Mouse (Mus musculus): ENCODE measurements around the gene Cd2bp2. TPM values are rescaled to one million over a fixed set of nuclear protein-coding genes. Genes with fewer than 3 reads are reported as not detected.

Gene Cd2bp2
- polyA plus RNA-seq, 1 experiment from 2014 or later, result 35.0 TPM

DNA sequence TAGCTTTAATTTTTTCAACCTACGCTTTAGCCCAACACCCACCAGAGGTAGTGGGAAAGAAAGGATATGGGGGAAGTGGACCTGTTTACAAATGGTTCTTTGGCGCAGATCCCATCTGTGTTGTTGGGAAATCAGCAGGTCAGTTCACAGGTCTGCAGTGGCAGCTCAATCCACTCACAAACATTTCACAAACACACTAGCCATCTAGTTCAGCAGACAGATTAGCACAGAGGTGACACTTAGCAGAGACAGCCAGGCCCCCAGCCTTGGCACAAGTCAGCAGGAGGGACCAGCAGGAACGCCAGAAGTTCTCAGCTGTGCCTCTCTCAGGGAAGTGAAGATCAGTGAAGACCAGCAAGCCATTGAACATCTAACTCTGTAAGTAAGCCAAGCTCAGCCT lies 47.9 kb downstream of the Cd2bp2 start:
- Histone ChIP-seq H3K27ac (no peak overlapping the region), H3K36me3 (no peaks in the 10 kb centered on the region), H3K4me3 (no peak overlapping the region), H3K27me3 (replicated peaks) (no peaks in the 10 kb centered on the region), H3K9ac (no peak overlapping the region), H3K9me3 (replicated peaks) (no peaks in the 10 kb centered on the region), H3K4me2 (no peak overlapping the region), H3K4me1 (peaks cover 46% of the 10 kb centered on the region)
- 66% methylated on average over 3 of the region's 3 CpGs for WGBS (ENCODE audit: insufficient replicate concordance)
- no peak for ATAC-seq

DNA sequence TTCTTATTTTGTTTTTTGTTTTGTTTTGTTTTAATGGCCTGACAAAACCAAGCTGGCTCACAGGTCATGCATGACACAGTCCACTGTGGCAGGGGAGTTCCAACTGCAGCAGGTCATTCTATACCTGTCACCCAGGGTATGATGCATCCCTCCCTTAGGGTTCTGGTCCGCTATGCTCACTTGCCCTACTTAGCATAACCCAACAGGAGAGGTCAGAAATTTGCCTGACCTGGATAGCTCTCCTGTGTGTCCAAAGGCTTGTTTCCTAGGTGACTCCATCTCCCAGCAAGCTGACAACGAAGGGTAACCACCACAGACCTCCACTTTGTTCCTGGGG lies 49.6 kb downstream of the Cd2bp2 start:
- ATAC-seq, result no peak
- no peaks in the 10 kb centered on the region for H3K27me3 ChIP-seq (replicated peaks)
- no peaks in the 10 kb centered on the region for H3K36me3 ChIP-seq
- peaks cover 62% of the 10 kb centered on the region for H3K4me1 ChIP-seq
- WGBS (ENCODE audit: insufficient replicate concordance), result 63% methylated on average over 2 of the region's 2 CpGs
- H3K9ac ChIP-seq, result no peak overlapping the region
- H3K4me3 ChIP-seq, result no peak overlapping the region
- no peaks in the 10 kb centered on the region for H3K9me3 ChIP-seq (replicated peaks)
- H3K27ac ChIP-seq, result no peak overlapping the region
- no peak overlapping the region for H3K4me2 ChIP-seq

DNA sequence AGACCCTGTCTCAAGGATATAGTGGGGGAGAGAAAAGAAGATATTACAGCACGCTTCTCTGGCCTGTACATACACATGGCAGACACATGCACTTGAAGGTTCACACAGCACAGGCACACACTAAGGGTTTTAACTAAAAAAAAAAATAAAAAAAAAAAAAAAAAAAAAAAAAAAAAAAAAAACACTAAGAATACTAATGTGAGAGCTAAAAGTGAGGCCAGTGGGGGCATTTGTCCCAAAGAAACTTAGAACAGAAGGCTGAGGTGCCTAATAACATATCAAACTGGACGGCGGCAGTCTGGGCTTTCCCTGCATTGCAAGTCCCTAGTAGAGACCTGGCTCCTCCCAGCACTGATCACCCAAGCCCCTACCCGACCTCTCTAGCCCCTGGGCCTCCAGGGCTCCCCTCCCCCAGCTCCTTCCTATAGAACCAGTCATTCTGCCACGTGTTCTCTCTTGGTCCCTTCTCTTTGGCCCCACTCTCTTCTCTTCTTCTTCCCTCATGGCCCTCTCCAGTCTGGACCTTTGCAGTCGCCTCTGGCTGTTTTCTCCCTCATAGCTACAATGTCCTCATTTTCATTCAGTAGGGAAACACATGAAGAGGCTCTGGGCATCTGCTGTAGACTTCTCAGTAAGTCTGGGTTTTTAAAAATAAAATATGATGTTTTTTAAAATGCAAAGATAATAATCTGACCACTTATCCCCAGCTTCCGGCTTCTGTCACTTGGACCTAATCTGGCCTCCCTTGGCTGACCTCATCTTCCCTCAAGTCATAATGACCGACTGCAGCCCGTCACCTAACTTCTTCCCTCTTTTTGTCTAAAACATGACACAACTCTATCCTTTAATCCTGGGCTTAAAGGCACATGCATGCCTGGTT lies 50.2 kb downstream of the Cd2bp2 start:
- Histone ChIP-seq H3K4me1 (peaks cover 65% of the 10 kb centered on the region), H3K27me3 (replicated peaks) (no peaks in the 10 kb centered on the region), H3K36me3 (no peaks in the 10 kb centered on the region), H3K27ac (peak overlapping the region; percentile 31; the same call in 1 of the 2 replicates), H3K9ac (0 out of 2 replicates have a peak overlapping the region, but pooled peaks have one; percentile 23), H3K4me3 (no peak overlapping the region), H3K9me3 (replicated peaks) (no peaks in the 10 kb centered on the region), H3K4me2 (no peak overlapping the region)
- no peak for ATAC-seq
- 24% methylated on average over 9 of the region's 9 CpGs for WGBS (ENCODE audit: insufficient replicate concordance)

DNA sequence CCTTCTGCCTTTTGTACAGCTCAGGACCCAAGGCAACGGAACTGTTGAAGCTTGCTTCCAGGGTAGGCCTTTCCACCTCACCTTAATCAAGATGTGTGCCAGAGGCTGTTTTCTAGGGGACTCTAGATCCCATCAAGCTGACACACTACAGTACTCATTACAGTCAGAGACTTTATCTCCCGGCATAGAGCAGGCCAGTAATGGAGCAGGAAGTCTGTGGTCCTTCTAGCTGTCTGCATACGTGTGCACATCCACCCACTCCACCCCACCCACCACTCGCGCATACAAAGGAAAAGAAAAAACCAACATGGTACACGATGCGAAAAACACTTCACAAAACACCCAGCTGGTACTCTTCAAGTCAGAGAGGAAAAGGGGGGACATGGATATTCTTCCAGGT lies 51.4 kb downstream of the Cd2bp2 start:
- peak overlapping the region; percentile 39 for H3K4me2 ChIP-seq
- peaks cover 77% of the 10 kb centered on the region for H3K4me1 ChIP-seq
- peak; percentile 48; the same call in 1 of the 2 replicates for ATAC-seq
- peak overlapping the region; percentile 14; the same call in 1 of the 2 replicates for H3K4me3 ChIP-seq
- H3K9ac ChIP-seq, result peak overlapping the region; percentile 29; the same call in 1 of the 2 replicates
- H3K9me3 ChIP-seq (replicated peaks), result no peaks in the 10 kb centered on the region
- no peaks in the 10 kb centered on the region for H3K27me3 ChIP-seq (replicated peaks)
- WGBS (ENCODE audit: insufficient replicate concordance), result 34% methylated on average over 7 of the region's 7 CpGs
- H3K36me3 ChIP-seq, result no peaks in the 10 kb centered on the region
- H3K27ac ChIP-seq, result peak overlapping the region; percentile 72

DNA sequence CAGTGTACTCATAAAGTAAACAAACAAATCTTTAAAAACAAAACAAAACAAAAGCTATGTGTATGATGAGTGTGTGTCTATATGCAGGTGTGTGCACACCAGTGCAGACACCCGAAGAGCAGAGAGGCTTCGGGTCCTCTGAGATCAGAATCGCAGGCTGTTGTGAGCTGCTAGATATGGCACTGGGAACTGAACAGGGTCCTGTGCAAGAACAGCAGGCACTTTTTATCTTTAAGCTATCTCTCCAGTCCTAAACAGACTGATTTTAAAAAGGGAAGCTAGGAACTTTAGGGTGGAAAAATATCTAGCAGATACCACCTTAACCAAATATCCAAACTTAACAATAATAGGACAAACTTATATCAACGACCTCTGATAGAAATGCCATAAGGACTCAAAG lies 53.2 kb downstream of the Cd2bp2 start:
- 55% methylated on average over 4 of the region's 4 CpGs for WGBS (ENCODE audit: insufficient replicate concordance)
- ATAC-seq, result no peak
- Histone ChIP-seq H3K9ac (no peak overlapping the region), H3K27me3 (replicated peaks) (no peaks in the 10 kb centered on the region), H3K9me3 (replicated peaks) (no peaks in the 10 kb centered on the region), H3K27ac (peak overlapping the region; percentile 85; the same call in 1 of the 2 replicates), H3K4me2 (peak overlapping the region; percentile 39), H3K4me3 (no peak overlapping the region), H3K4me1 (peaks cover 86% of the 10 kb centered on the region), H3K36me3 (no peaks in the 10 kb centered on the region)

DNA sequence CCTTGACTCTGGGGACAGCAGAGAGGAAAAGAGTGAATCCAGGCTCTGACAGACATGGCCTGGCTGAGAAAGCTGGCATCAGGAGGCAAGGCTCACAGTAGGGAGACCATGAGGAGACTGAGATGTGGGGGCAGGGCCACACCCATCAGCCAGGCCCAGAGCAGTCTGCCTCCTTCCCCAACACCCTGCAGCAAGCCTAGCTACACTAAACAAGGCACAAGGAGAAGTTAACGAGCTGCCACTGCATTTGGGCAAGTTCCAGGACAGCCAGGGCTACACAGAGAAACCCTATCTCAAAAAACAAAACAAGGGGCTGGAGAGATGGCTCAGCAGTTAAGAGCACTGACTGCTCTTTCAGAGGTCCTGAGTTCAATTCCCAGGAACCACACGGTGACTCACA lies 53.6 kb downstream of the Cd2bp2 start:
- H3K4me3 ChIP-seq, result no peak overlapping the region
- no peaks in the 10 kb centered on the region for H3K27me3 ChIP-seq (replicated peaks)
- H3K4me2 ChIP-seq, result peak overlapping the region; percentile 3
- H3K9me3 ChIP-seq (replicated peaks), result no peaks in the 10 kb centered on the region
- peak overlapping the region; percentile 85; the same call in 1 of the 2 replicates for H3K27ac ChIP-seq
- H3K9ac ChIP-seq, result no peak overlapping the region
- H3K36me3 ChIP-seq, result no peaks in the 10 kb centered on the region
- H3K4me1 ChIP-seq, result peaks cover 91% of the 10 kb centered on the region
- 38% methylated on average over 2 of the region's 2 CpGs for WGBS (ENCODE audit: insufficient replicate concordance)
- peak; percentile 35; the same call in 1 of the 2 replicates for ATAC-seq

Other genes starting within 250 kb of the Cd2bp2 start
- not detected in 2 replicates for gene Asphd1, start 246.5 kb downstream of the Cd2bp2 start, polyA plus RNA-seq (2016; fragmentation: Nextera tagmentation; extraction: Ambion mirVana)
- gene Sez6l2, start 245.5 kb downstream of the Cd2bp2 start, polyA plus RNA-seq (2016; fragmentation: Nextera tagmentation; extraction: Ambion mirVana), result 0.06 and 0.39 TPM in 2 replicates
- 59.2 and 63.2 TPM in 2 replicates for gene Cdipt, start 220.1 kb downstream of the Cd2bp2 start, polyA plus RNA-seq (2016; fragmentation: Nextera tagmentation; extraction: Ambion mirVana)
- 0.29 and 0.44 TPM in 2 replicates for gene Cdiptos, start 220.0 kb downstream of the Cd2bp2 start, polyA plus RNA-seq (2016; fragmentation: Nextera tagmentation; extraction: Ambion mirVana)
- 8.3 and 8.9 TPM in 2 replicates for gene Mvp, start 181.4 kb downstream of the Cd2bp2 start, polyA plus RNA-seq (2016; fragmentation: Nextera tagmentation; extraction: Ambion mirVana)
- 0.57 TPM in 1 of 2 replicates, not detected in the other for gene Pagr1b, start 179.6 kb downstream of the Cd2bp2 start, polyA plus RNA-seq (2016; fragmentation: Nextera tagmentation; extraction: Ambion mirVana)
- 60.5 and 65.1 TPM in 2 replicates for gene Pagr1a, start 178.7 kb downstream of the Cd2bp2 start, polyA plus RNA-seq (2016; fragmentation: Nextera tagmentation; extraction: Ambion mirVana)
- gene Gm42742, start 175.0 kb downstream of the Cd2bp2 start, polyA plus RNA-seq (2016; fragmentation: Nextera tagmentation; extraction: Ambion mirVana), result 4.1 and 8.9 TPM in 2 replicates
- gene Prrt2, start 174.8 kb downstream of the Cd2bp2 start, polyA plus RNA-seq (2016; fragmentation: Nextera tagmentation; extraction: Ambion mirVana), result 0.88 and 2.1 TPM in 2 replicates
- 104 and 107 TPM in 2 replicates for gene Maz, start 169.0 kb downstream of the Cd2bp2 start, polyA plus RNA-seq (2016; fragmentation: Nextera tagmentation; extraction: Ambion mirVana)
- 126 and 132 TPM in 2 replicates for gene Kif22, start 153.6 kb downstream of the Cd2bp2 start, polyA plus RNA-seq (2016; fragmentation: Nextera tagmentation; extraction: Ambion mirVana)
- not detected in 2 replicates for gene Zg16, start 108.7 kb downstream of the Cd2bp2 start, polyA plus RNA-seq (2016; fragmentation: Nextera tagmentation; extraction: Ambion mirVana)
- 8.3 and 8.5 TPM in 2 replicates for gene AI467606, start 104.7 kb downstream of the Cd2bp2 start, polyA plus RNA-seq (2016; fragmentation: Nextera tagmentation; extraction: Ambion mirVana)
- 36.5 and 40.3 TPM in 2 replicates for gene Qprt, start 73.8 kb downstream of the Cd2bp2 start, polyA plus RNA-seq (2016; fragmentation: Nextera tagmentation; extraction: Ambion mirVana)
- 7.3 and 7.4 TPM in 2 replicates for gene Spn, start 58.2 kb downstream of the Cd2bp2 start, polyA plus RNA-seq (2016; fragmentation: Nextera tagmentation; extraction: Ambion mirVana)
- 26.7 and 30.9 TPM in 2 replicates for gene Tbc1d10b, start 12.4 kb upstream of the Cd2bp2 start, polyA plus RNA-seq (2016; fragmentation: Nextera tagmentation; extraction: Ambion mirVana)
- gene Mylpf, start 12.8 kb upstream of the Cd2bp2 start, polyA plus RNA-seq (2016; fragmentation: Nextera tagmentation; extraction: Ambion mirVana), result 37.6 and 41.4 TPM in 2 replicates
- 13.7 and 14.2 TPM in 2 replicates for gene Zfp553, start 37.0 kb upstream of the Cd2bp2 start, polyA plus RNA-seq (2016; fragmentation: Nextera tagmentation; extraction: Ambion mirVana)
- 10.6 and 13.6 TPM in 2 replicates for gene Sept1, start 37.1 kb upstream of the Cd2bp2 start, polyA plus RNA-seq (2016; fragmentation: Nextera tagmentation; extraction: Ambion mirVana)
- gene Zfp771, start 48.2 kb upstream of the Cd2bp2 start, polyA plus RNA-seq (2016; fragmentation: Nextera tagmentation; extraction: Ambion mirVana), result 30.0 and 31.6 TPM in 2 replicates
- gene Dctpp1, start 64.7 kb upstream of the Cd2bp2 start, polyA plus RNA-seq (2016; fragmentation: Nextera tagmentation; extraction: Ambion mirVana), result 163 and 167 TPM in 2 replicates
- gene Sephs2, start 78.0 kb upstream of the Cd2bp2 start, polyA plus RNA-seq (2016; fragmentation: Nextera tagmentation; extraction: Ambion mirVana), result 170 and 172 TPM in 2 replicates
- 6.0 and 6.3 TPM in 2 replicates for gene Itgal, start 100.2 kb upstream of the Cd2bp2 start, polyA plus RNA-seq (2016; fragmentation: Nextera tagmentation; extraction: Ambion mirVana)
- gene Zfp768, start 149.5 kb upstream of the Cd2bp2 start, polyA plus RNA-seq (2016; fragmentation: Nextera tagmentation; extraction: Ambion mirVana), result 4.8 and 5.2 TPM in 2 replicates
- 3.9 and 4.1 TPM in 2 replicates for gene Zfp747, start 180.0 kb upstream of the Cd2bp2 start, polyA plus RNA-seq (2016; fragmentation: Nextera tagmentation; extraction: Ambion mirVana)
- 2.1 and 2.4 TPM in 2 replicates for gene 9130019O22Rik, start 191.1 kb upstream of the Cd2bp2 start, polyA plus RNA-seq (2016; fragmentation: Nextera tagmentation; extraction: Ambion mirVana)
- gene E430018J23Rik, start 197.6 kb upstream of the Cd2bp2 start, polyA plus RNA-seq (2016; fragmentation: Nextera tagmentation; extraction: Ambion mirVana), result 1.7 and 1.8 TPM in 2 replicates
- gene Zfp764, start 210.8 kb upstream of the Cd2bp2 start, polyA plus RNA-seq (2016; fragmentation: Nextera tagmentation; extraction: Ambion mirVana), result 2.4 and 2.5 TPM in 2 replicates
- gene Zfp688, start 226.0 kb upstream of the Cd2bp2 start, polyA plus RNA-seq (2016; fragmentation: Nextera tagmentation; extraction: Ambion mirVana), result 11.0 and 11.6 TPM in 2 replicates

Measured in liver, embryonic 12.5 days (tissue).